Mouse (Mus musculus) midbrain, embryonic 10.5 days (tissue): ENCODE results near the gene Gm47995. TPM values are rescaled to one million over a fixed set of nuclear protein-coding genes. Genes with fewer than 3 reads are reported as not detected.

ENCODE experiments used
- DNase-seq: peaks from one replicate; pipeline ENCODE4 v3.0.0-alpha.2; 2017; ENCODE audit warnings: low spot score
- H3K27ac ChIP-seq: fragments of 300-500 bp; sonication (generic); replicated peaks from 2 replicates; pipeline ENCODE4 v1.5.1; 2016; ENCODE audit warnings: mild to moderate bottlenecking
- H3K27me3 ChIP-seq: fragments of 300-500 bp; sonication (generic); 2 replicates; pipeline ENCODE4 v1.6.1; 2016; ENCODE audit warnings: low read depth, mild to moderate bottlenecking; ENCODE audit not compliant: poor library complexity, severe bottlenecking
- H3K36me3 ChIP-seq: fragments of 300-500 bp; sonication (generic); 2 replicates; pipeline ENCODE4 v1.6.1; 2016; ENCODE audit warnings: mild to moderate bottlenecking, moderate library complexity
- H3K4me1 ChIP-seq: fragments of 300-500 bp; sonication (generic); 2 replicates; pipeline ENCODE4 v1.6.1; 2016
- H3K4me3 ChIP-seq: fragments of 300-500 bp; sonication (generic); 2 replicates; pipeline ENCODE4 v1.5.1; 2016; ENCODE audit warnings: mild to moderate bottlenecking, moderate library complexity
- H3K9me3 ChIP-seq: fragments of 300-500 bp; sonication (generic); replicated peaks from 2 replicates; pipeline ENCODE4 v1.6.1; 2016; ENCODE audit warnings: mild to moderate bottlenecking
- WGBS: fragments of 180-500 bp; shearing (Covaris S2); methylation state at CpG from one replicate; pipeline ENCODE4 v1.1.7; 2016; 5-methylcytosine and 5-hydroxymethylcytosine counted together
- polyA plus RNA-seq: library from polyadenylated mRNA; unstranded; fragments of >200 nt; fragmentation: Nextera tagmentation; extraction: Ambion mirVana; gene quantifications from 2 replicates; pipeline ENCODE4 v1.2.1, GENCODE M21; 2016

Gene Gm47995
- polyA plus RNA-seq, 1 experiment from 2014 or later: not detected

DNA sequence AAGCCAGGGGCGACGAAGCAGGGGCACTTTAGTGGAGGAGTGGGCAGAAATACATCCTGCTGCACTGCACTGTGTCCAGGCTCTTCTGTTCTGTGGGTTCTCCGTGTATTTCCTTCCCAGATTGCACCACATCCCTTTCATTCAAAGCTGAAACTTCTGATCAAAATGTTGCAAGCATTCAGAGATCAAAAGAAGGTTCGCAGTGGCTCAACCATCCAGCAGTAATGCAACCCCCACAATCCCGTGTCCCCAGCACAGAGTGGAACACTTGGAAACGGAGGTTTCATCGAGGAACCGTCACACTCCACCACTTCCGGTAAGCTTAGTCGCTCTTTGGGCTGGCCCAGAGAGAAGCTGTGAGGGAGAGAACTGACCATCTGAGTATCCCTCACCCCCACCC is 46.9 kb downstream of the Gm47995 start:
- peaks cover 2% of the 10 kb centered on the region; the same call in 1 of the 2 replicates for H3K9me3 ChIP-seq
- H3K27me3 ChIP-seq: no peaks in the 10 kb centered on the region
- no peaks in the 10 kb centered on the region for H3K36me3 ChIP-seq
- 91% methylated on average over 10 of the region's 10 CpGs for WGBS
- DNase-seq: no peak
- H3K4me1 ChIP-seq: no peaks in the 10 kb centered on the region
- H3K4me3 ChIP-seq: no peak overlapping the region
- no peak overlapping the region for H3K27ac ChIP-seq

DNA sequence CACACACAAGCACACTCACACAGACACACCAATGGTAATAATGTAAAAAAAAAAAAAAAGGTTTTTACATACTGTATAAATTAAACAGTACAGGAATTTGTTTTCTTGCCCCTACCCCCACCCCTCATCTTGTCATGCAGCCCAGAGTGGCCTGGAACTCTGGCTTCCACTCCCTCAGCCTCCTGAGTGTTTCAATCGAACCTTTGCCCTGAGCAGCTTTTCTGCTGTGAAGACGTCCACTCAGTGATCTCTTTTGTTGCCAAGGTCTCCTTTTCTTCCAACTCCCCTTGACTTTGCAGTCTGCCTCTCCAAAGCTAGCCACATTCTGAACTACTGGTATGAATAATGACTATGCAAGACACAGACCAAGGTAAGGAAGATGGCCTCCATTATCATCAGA is 47.6 kb downstream of the Gm47995 start:
- no peak overlapping the region for H3K4me3 ChIP-seq
- 0 out of 2 replicates have a peak, but pooled peaks cover 1% of the 10 kb centered on the region for H3K27me3 ChIP-seq
- H3K4me1 ChIP-seq: peaks cover 3% of the 10 kb centered on the region
- no peaks in the 10 kb centered on the region for H3K9me3 ChIP-seq
- no peak overlapping the region for H3K27ac ChIP-seq
- no peaks in the 10 kb centered on the region for H3K36me3 ChIP-seq
- 78% methylated on average over 2 of the region's 2 CpGs for WGBS
- DNase-seq: no peak

Other genes with a start within 250 kb of the Gm47995 start
- 4.8 and 5.8 TPM in 2 replicates for gene Hmcn1, start 205.0 kb upstream of the Gm47995 start, polyA plus RNA-seq
- 0.09 and 0.23 TPM in 2 replicates for gene Gm47985, start 15.9 kb upstream of the Gm47995 start, polyA plus RNA-seq
- gene Gm8947, start 6.1 kb upstream of the Gm47995 start, polyA plus RNA-seq: 0.22 and 0.23 TPM in 2 replicates
- not detected in 2 replicates for gene 3110040M04Rik, start 5.7 kb downstream of the Gm47995 start, polyA plus RNA-seq
- 0.15 TPM in 1 of 2 replicates, not detected in the other for gene Gm47996, start 11.7 kb downstream of the Gm47995 start, polyA plus RNA-seq
- 407 and 414 TPM in 2 replicates for gene Ivns1abp, start 146.0 kb downstream of the Gm47995 start, polyA plus RNA-seq
- gene Swt1, start 230.0 kb downstream of the Gm47995 start, polyA plus RNA-seq: 21.6 and 22.8 TPM in 2 replicates
- gene Trmt1l, start 230.1 kb downstream of the Gm47995 start, polyA plus RNA-seq: 52.5 and 55.6 TPM in 2 replicates